Mouse (Mus musculus) megakaryocyte-erythroid progenitor cell, adult 5-6 weeks (primary cell): Measurements from ENCODE around the gene Olfr742. TPM values are rescaled to one million over a fixed set of nuclear protein-coding genes. Genes with fewer than 3 reads are reported as not detected.

Experiments used
- ATAC-seq: replicated peaks from 2 replicates; pipeline ENCODE4 v1.8.0; 2016; ENCODE audit warnings: mild to moderate bottlenecking, inconsistent platforms; ENCODE audit not compliant: severe bottlenecking, poor library complexity, low FRiP score, low TSS enrichment
- total RNA-seq, 2 experiments: library from RNA; stranded (forward) in 1 of 2; stranded (reverse) in 1 of 2; fragments of 200-1000, 215-1000 nt in 1 of 2; fragments of >200 nt in 1 of 2; fragmentation: Nextera tagmentation in 1 of 2; gene quantifications; 2 replicates each; pipeline ENCODE4 v1.2.3; 2014 to 2017

Olfr742 gene
- total RNA-seq (2014; fragmentation: Nextera tagmentation) (not detected in 2 replicates), total RNA-seq (2017) (not detected in 2 replicates)

GRCm38 (mm10) chr14:50503300-50503699 lies at the start of gene Olfr742:
Olfr742 (plus strand) TSS chr14:50503600.
- no peak for ATAC-seq

GRCm38 (mm10) chr14:50472438-50472837 lies 31.0 kb upstream of the Olfr742 start, which contains the start of gene Olfr741:
Olfr741 (plus strand) TSS chr14:50472738.
- ATAC-seq: no peak

- no peak for ATAC-seq
These were observed 25.0 kb upstream of the Olfr742 start for GRCm38 (mm10) chr14:50478406-50478805.

GRCm38 (mm10) chr14:50521539-50521938 lies 18.1 kb downstream of the Olfr742 start, which contains the start of gene Olfr743:
Olfr743 (plus strand) TSS chr14:50521839.
- ATAC-seq: no peak

- no peak for ATAC-seq
These were observed 49.3 kb downstream of the Olfr742 start for GRCm38 (mm10) chr14:50552734-50553133.

Other genes starting within 250 kb of the Olfr742 start
- not detected in 2 replicates for gene Olfr732, start 219.4 kb upstream of the Olfr742 start, total RNA-seq (2014; fragmentation: Nextera tagmentation)
- gene Olfr732, start 219.4 kb upstream of the Olfr742 start, total RNA-seq (2017): not detected in 2 replicates
- not detected in 2 replicates for gene Olfr733, start 202.1 kb upstream of the Olfr742 start, total RNA-seq (2014; fragmentation: Nextera tagmentation)
- gene Olfr733, start 202.1 kb upstream of the Olfr742 start, total RNA-seq (2017): not detected in 2 replicates
- gene Olfr734, start 176.8 kb upstream of the Olfr742 start, total RNA-seq (2014; fragmentation: Nextera tagmentation): not detected in 2 replicates
- not detected in 2 replicates for gene Olfr734, start 176.8 kb upstream of the Olfr742 start, total RNA-seq (2017)
- not detected in 2 replicates for gene Olfr735, start 154.7 kb upstream of the Olfr742 start, total RNA-seq (2014; fragmentation: Nextera tagmentation)
- not detected in 2 replicates for gene Olfr735, start 154.7 kb upstream of the Olfr742 start, total RNA-seq (2017)
- not detected in 2 replicates for gene Tlr11, start 145.7 kb upstream of the Olfr742 start, total RNA-seq (2014; fragmentation: Nextera tagmentation)
- gene Tlr11, start 145.7 kb upstream of the Olfr742 start, total RNA-seq (2017): 0.11 TPM in 1 of 2 replicates, not detected in the other
- not detected in 2 replicates for gene Olfr736, start 122.4 kb upstream of the Olfr742 start, total RNA-seq (2014; fragmentation: Nextera tagmentation)
- not detected in 2 replicates for gene Olfr736, start 122.4 kb upstream of the Olfr742 start, total RNA-seq (2017)
- not detected in 2 replicates for gene Olfr738, start 96.0 kb upstream of the Olfr742 start, total RNA-seq (2014; fragmentation: Nextera tagmentation)
- gene Olfr738, start 96.0 kb upstream of the Olfr742 start, total RNA-seq (2017): not detected in 2 replicates
- gene Olfr739, start 85.0 kb upstream of the Olfr742 start, total RNA-seq (2014; fragmentation: Nextera tagmentation): not detected in 2 replicates
- gene Olfr739, start 85.0 kb upstream of the Olfr742 start, total RNA-seq (2017): not detected in 2 replicates
- gene Olfr740, start 58.1 kb upstream of the Olfr742 start, total RNA-seq (2014; fragmentation: Nextera tagmentation): not detected in 2 replicates
- not detected in 2 replicates for gene Olfr740, start 58.1 kb upstream of the Olfr742 start, total RNA-seq (2017)
- not detected in 2 replicates for gene Olfr741, start 30.9 kb upstream of the Olfr742 start, total RNA-seq (2014; fragmentation: Nextera tagmentation)
- gene Olfr741, start 30.9 kb upstream of the Olfr742 start, total RNA-seq (2017): not detected in 2 replicates
- not detected in 2 replicates for gene Olfr743, start 18.2 kb downstream of the Olfr742 start, total RNA-seq (2014; fragmentation: Nextera tagmentation)
- gene Olfr743, start 18.2 kb downstream of the Olfr742 start, total RNA-seq (2017): not detected in 2 replicates
- not detected in 2 replicates for gene Olfr744, start 111.3 kb downstream of the Olfr742 start, total RNA-seq (2014; fragmentation: Nextera tagmentation)
- gene Olfr744, start 111.3 kb downstream of the Olfr742 start, total RNA-seq (2017): not detected in 2 replicates
- gene Olfr745, start 135.8 kb downstream of the Olfr742 start, total RNA-seq (2014; fragmentation: Nextera tagmentation): not detected in 2 replicates
- gene Olfr745, start 135.8 kb downstream of the Olfr742 start, total RNA-seq (2017): not detected in 2 replicates
- gene Olfr746, start 143.5 kb downstream of the Olfr742 start, total RNA-seq (2014; fragmentation: Nextera tagmentation): not detected in 2 replicates
- not detected in 2 replicates for gene Olfr746, start 143.5 kb downstream of the Olfr742 start, total RNA-seq (2017)
- not detected in 2 replicates for gene Olfr747, start 189.6 kb downstream of the Olfr742 start, total RNA-seq (2014; fragmentation: Nextera tagmentation)
- not detected in 2 replicates for gene Olfr747, start 189.6 kb downstream of the Olfr742 start, total RNA-seq (2017)
- gene Olfr748, start 203.8 kb downstream of the Olfr742 start, total RNA-seq (2014; fragmentation: Nextera tagmentation): not detected in 2 replicates
- not detected in 2 replicates for gene Olfr748, start 203.8 kb downstream of the Olfr742 start, total RNA-seq (2017)
- gene Olfr749, start 241.5 kb downstream of the Olfr742 start, total RNA-seq (2014; fragmentation: Nextera tagmentation): not detected in 2 replicates
- gene Olfr749, start 241.5 kb downstream of the Olfr742 start, total RNA-seq (2017): not detected in 2 replicates